Mouse (Mus musculus) erythroblast, embryonic 14.5 days (primary cell): ENCODE data around the gene Zfp553.

Experiments used
- GATA1 ChIP-seq: IDR thresholded peaks from 2 replicates; pipeline ENCODE4 v1.6.1; 2012; ENCODE audit warnings: low read length, inconsistent platforms, mixed read lengths
- TAL1 ChIP-seq: IDR thresholded peaks from 3 replicates; pipeline ENCODE4 v1.6.1; 2012; ENCODE audit warnings: low read length, inconsistent platforms, mixed read lengths

- TF ChIP-seq GATA1 (no peak), TAL1 (no peak)
These were observed 10.6 kb downstream of the Zfp553 start for GRCm38 (mm10) chr7:127243361-127243867.
